Mouse (Mus musculus) intestine, embryonic 14.5 days (tissue): ENCODE data around the gene Slc35c2. TPM values are rescaled to one million over a fixed set of nuclear protein-coding genes. Genes with fewer than 3 reads are reported as not detected.

Source experiments
- ATAC-seq: fragments of 200-750 bp; cut with Nextera tagmentation; replicated peaks from 2 replicates; pipeline ENCODE4 v1.8.0; 2017; ENCODE audit warnings: low read depth, moderate number of reproducible peaks, moderate TSS enrichment, moderate library complexity; ENCODE audit not compliant: low FRiP score, low TSS enrichment
- DNase-seq: peaks from one replicate; pipeline ENCODE4 v3.0.0-alpha.2; 2018; ENCODE audit warnings: low spot score
- H3K27ac ChIP-seq: fragments of 300-500 bp; sonication (generic); 2 replicates; pipeline ENCODE4 v1.5.1; 2014; ENCODE audit warnings: low read depth, mild to moderate bottlenecking, control low read depth
- H3K27me3 ChIP-seq: fragments of 300-500 bp; sonication (generic); replicated peaks from 2 replicates; pipeline ENCODE4 v1.6.1; 2014; ENCODE audit warnings: low read length, control low read depth; ENCODE audit not compliant: control insufficient read depth, insufficient read depth
- H3K36me3 ChIP-seq: fragments of 300-500 bp; sonication (generic); 2 replicates; pipeline ENCODE4 v1.6.1; 2014; ENCODE audit warnings: low read length, control low read depth; ENCODE audit not compliant: control insufficient read depth, insufficient read depth
- H3K4me1 ChIP-seq: fragments of 300-500 bp; sonication (generic); replicated peaks from 2 replicates; pipeline ENCODE4 v1.6.1; 2014; ENCODE audit warnings: low read length, control low read depth, mixed read lengths; ENCODE audit not compliant: control insufficient read depth, insufficient read depth
- H3K4me2 ChIP-seq: fragments of 300-500 bp; sonication (generic); 2 replicates; pipeline ENCODE4 v1.6.1; 2014; ENCODE audit warnings: low read length
- H3K4me3 ChIP-seq: fragments of 300-500 bp; sonication (generic); 2 replicates; pipeline ENCODE4 v1.5.1; 2014; ENCODE audit warnings: low read depth, low read length, control low read depth, mixed read lengths
- H3K9ac ChIP-seq: fragments of 300-500 bp; sonication (generic); 2 replicates; pipeline ENCODE4 v1.6.1; 2014; ENCODE audit warnings: mild to moderate bottlenecking, low read length
- H3K9me3 ChIP-seq: fragments of 300-500 bp; sonication (generic); 2 replicates; pipeline ENCODE4 v1.6.1; 2016; ENCODE audit warnings: low read length, control low read depth; ENCODE audit not compliant: control insufficient read depth
- WGBS: fragments of 180-500 bp; shearing (Covaris S2); extraction: QIAGEN DNeasy Blood & Tissue Kit; methylation state at CpG from one replicate; pipeline ENCODE4 v1.1.7; 2014; 5-methylcytosine and 5-hydroxymethylcytosine counted together
- polyA plus RNA-seq: library from polyadenylated mRNA; unstranded; fragments of >200 nt; fragmentation: Nextera tagmentation; extraction: Ambion mirVana; gene quantifications from 2 replicates; pipeline ENCODE4 v1.2.1, GENCODE M21; 2014

Gene Slc35c2
- polyA plus RNA-seq, 1 experiment from 2014 or later = 52.4 TPM

DNA sequence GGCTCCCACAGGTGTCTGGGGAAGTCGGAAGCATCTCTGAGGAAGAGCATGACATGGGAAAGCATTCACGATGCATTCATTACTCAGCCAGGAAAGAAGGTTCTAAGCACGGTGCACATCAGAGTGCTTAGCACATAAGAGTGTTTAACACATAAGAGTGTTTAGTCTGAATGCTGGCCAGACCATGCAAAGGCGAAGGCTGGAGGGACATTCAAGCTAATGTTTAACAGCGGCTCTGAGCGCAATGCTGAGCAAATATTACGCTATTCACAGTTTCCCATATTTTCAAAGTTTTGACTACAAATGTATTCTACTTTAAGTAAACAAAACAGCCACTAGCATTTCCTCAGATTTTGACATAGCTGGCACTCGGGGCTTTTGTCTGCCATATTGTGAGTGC is 17.8 kb upstream of the Slc35c2 start:
- Histone ChIP-seq H3K9me3 (no peaks in the 10 kb centered on the region), H3K4me3 (no peak overlapping the region), H3K27ac (no peak overlapping the region), H3K27me3 (no peaks in the 10 kb centered on the region), H3K9ac (no peak overlapping the region), H3K36me3 (peaks cover 84% of the 10 kb centered on the region), H3K4me1 (no peaks in the 10 kb centered on the region), H3K4me2 (no peak overlapping the region)
- ATAC-seq (no peak), DNase-seq (no peak)
- WGBS = 79% methylated on average over 8 of the region's 8 CpGs

DNA sequence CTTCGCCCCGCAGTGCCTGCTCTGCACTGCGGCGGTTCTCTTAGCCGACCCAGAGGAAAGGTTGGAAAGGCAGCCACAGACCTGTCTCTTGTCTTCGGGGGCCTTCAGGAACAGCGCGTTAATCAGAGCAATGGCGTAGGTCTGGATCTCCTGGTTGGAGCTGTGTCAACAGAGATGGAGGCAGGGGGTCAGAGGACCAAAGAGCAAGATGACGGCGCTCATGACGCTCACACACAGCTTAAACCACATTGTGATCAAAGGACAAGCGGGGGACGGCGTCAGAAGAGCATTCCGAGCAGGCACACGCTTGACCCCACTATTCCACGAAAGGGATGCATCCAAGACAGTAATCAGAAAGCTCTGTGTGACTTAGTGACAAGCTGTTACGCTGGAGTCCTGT is 17.1 kb upstream of the Slc35c2 start:
- no peak overlapping the region for H3K9ac ChIP-seq
- no peak overlapping the region for H3K27ac ChIP-seq
- H3K4me2 ChIP-seq = no peak overlapping the region
- no peak overlapping the region for H3K4me3 ChIP-seq
- no peak for ATAC-seq
- H3K36me3 ChIP-seq = peaks cover 80% of the 10 kb centered on the region
- no peaks in the 10 kb centered on the region for H3K27me3 ChIP-seq
- DNase-seq = no peak
- 89% methylated on average over 19 of the region's 19 CpGs for WGBS
- H3K9me3 ChIP-seq = no peaks in the 10 kb centered on the region
- no peaks in the 10 kb centered on the region for H3K4me1 ChIP-seq

DNA sequence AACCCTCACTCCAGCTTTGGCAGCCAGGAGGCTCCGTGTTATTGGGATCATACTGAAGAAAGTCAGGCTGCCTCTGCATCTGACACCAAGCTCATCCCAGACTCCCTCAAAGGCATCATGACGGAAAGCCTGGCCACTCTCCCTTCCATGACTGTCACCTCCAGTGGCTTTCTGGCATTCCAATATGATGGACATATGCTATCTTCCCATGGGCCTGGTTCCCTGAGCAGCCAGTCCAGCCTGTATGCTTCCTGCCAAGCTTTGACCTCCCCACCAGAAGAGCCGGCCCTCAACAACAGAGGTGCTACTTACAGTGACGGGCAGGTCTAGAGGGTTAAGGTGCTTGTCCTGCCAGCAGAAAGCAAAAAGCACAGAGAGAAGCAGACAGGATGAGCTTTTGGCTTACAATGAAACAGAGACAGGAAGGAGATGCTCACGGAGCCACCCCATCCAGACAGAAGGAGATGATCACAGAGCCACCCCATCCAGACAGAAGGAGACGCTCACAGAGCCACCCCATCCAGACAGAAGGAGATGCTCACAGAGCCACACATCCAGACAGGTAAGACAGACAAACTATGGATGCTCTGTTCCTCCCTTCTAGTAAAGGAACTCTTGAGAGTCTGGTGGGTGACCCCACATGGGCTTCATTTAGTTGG is 15.8 kb upstream of the Slc35c2 start:
- 91% methylated on average over 6 of the region's 6 CpGs for WGBS

DNA sequence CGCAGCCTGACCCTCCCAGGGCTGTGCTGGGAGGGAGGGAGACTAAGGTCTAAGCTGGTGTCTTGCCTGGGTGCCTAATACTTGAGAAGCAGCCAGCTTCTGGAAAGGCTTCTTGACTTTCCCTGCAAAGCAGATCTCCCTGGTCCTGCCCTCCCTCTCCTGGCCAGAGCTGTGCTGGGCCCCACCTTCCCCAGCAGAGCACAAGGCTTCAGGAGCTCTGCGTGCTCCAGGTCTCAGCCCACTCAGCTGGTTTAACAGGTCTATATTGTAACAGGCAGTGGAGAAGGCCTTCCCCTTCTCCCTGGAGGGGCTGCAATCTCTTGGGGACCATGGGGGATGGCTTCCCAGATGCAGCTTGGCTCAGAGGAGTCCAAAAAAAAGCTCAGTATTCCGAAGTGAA is 13.7 kb upstream of the Slc35c2 start:
- Histone ChIP-seq H3K4me1 (no peaks in the 10 kb centered on the region), H3K9ac (no peak overlapping the region), H3K4me3 (no peak overlapping the region), H3K27ac (no peak overlapping the region), H3K27me3 (no peaks in the 10 kb centered on the region), H3K9me3 (no peaks in the 10 kb centered on the region), H3K36me3 (peaks cover 81% of the 10 kb centered on the region), H3K4me2 (no peak overlapping the region)
- 53% methylated on average over 3 of the region's 3 CpGs for WGBS
- DNase-seq = no peak
- ATAC-seq = no peak

More for the DNA sequence above, 15.8 kb upstream of the Slc35c2 start:
- H3K4me2 ChIP-seq = no peak overlapping the region
- no peak overlapping the region for H3K9ac ChIP-seq
- no peaks in the 10 kb centered on the region for H3K9me3 ChIP-seq
- no peaks in the 10 kb centered on the region for H3K4me1 ChIP-seq
- DNase-seq (no peak), ATAC-seq (no peak)
- no peak overlapping the region for H3K27ac ChIP-seq
- no peak overlapping the region for H3K4me3 ChIP-seq
- peaks cover 75% of the 10 kb centered on the region for H3K36me3 ChIP-seq
- no peaks in the 10 kb centered on the region for H3K27me3 ChIP-seq

DNA sequence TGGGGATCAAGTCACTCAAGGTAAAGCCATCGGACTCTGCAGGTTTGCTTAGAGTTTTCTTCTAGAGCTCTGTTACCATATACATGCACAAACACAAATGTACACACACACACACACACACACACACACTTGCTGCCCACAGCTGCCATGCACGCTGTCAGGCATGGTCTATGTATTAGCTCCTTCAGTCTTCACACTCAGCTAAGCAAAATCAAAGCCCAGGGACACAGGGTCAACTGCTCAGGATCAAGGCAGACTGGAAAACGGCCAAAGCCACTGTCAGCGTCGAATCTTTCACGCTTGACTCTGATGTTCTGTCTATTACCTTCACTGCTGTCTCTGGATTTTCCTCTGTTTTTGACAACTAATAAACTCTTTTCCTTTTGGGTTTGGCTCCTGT is 13.2 kb upstream of the Slc35c2 start:
- DNase-seq (no peak), ATAC-seq (no peak)
- WGBS = 90% methylated on average over 6 of the region's 6 CpGs
- Histone ChIP-seq H3K9ac (no peak overlapping the region), H3K4me1 (no peaks in the 10 kb centered on the region), H3K36me3 (peaks cover 84% of the 10 kb centered on the region), H3K9me3 (no peaks in the 10 kb centered on the region), H3K4me2 (no peak overlapping the region), H3K4me3 (no peak overlapping the region), H3K27me3 (no peaks in the 10 kb centered on the region), H3K27ac (no peak overlapping the region)

DNA sequence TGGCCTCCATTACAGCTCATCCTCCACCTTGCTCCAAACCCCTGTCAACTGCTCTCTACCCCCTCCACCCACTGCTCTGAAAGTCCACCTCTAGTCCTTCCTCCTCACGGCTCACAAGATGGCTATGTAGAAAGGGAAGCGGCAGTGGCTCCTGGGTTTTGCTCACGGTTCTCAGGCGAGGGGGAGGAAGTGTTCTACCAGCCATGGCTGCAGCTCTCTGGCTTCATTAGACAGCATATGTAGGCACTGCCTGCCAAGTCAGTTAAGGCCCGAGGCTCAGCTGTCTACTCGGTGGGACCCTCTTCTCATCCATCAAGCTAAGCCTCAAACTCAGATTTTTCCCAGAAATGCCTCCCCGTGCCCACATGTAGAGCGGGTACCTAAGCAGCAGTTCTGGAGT is 12.8 kb upstream of the Slc35c2 start:
- H3K4me1 ChIP-seq = no peaks in the 10 kb centered on the region
- H3K27ac ChIP-seq = no peak overlapping the region
- H3K36me3 ChIP-seq = peaks cover 84% of the 10 kb centered on the region
- no peak overlapping the region for H3K9ac ChIP-seq
- no peak for ATAC-seq
- no peak overlapping the region for H3K4me3 ChIP-seq
- 81% methylated on average over 8 of the region's 8 CpGs for WGBS
- no peaks in the 10 kb centered on the region for H3K27me3 ChIP-seq
- DNase-seq = no peak
- no peaks in the 10 kb centered on the region for H3K9me3 ChIP-seq
- H3K4me2 ChIP-seq = no peak overlapping the region

DNA sequence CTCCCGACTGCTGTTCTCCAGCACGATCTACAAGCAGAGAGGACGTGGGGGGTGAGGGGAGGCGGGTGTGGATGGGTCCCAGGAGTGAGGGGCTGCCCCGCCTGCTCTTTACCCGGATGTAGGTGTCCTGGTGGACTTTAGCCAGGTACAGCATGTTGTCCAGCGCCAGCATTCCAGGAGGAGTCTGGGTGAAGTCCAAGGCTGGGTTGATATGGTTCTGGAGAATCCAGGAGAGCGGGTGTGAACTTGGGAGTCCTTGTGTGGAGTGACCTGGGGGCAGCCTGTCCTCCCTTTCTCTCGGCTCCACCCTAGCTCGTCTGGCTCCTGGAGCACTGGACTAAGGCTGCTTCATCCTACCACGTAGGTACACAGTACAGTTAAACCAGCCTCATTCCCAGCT is 9.8 kb upstream of the Slc35c2 start:
- peaks cover 82% of the 10 kb centered on the region for H3K36me3 ChIP-seq
- no peak for ATAC-seq
- 88% methylated on average over 11 of the region's 11 CpGs for WGBS

DNA sequence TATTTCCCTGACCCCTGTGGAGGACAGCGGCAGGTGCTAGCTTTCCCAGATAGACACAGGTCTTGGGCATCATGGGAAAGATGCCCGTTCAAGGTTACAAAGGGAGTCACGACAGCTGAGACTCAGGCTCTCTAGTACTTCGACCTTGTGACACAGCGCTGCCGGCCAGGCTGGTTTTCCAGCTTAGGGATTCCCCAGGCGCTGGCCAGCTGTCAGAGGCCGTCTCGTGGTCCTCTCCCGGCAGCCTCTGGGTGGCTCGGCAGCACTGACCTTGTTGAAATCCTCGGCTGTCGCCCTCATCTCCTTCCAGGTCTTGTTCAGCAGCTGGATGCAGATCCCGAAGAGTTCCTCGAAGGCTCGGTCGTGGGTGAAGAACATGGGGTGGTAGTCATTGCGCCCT is 8.9 kb upstream of the Slc35c2 start:
- ATAC-seq (no peak), DNase-seq (no peak)
- Histone ChIP-seq H3K9me3 (no peaks in the 10 kb centered on the region), H3K27ac (no peak overlapping the region), H3K4me1 (no peaks in the 10 kb centered on the region), H3K9ac (no peak overlapping the region), H3K36me3 (peaks cover 82% of the 10 kb centered on the region), H3K4me3 (no peak overlapping the region), H3K27me3 (no peaks in the 10 kb centered on the region), H3K4me2 (no peak overlapping the region)
- WGBS = 90% methylated on average over 18 of the region's 18 CpGs

More for the DNA sequence above, 9.8 kb upstream of the Slc35c2 start:
- no peak overlapping the region for H3K9ac ChIP-seq
- H3K4me1 ChIP-seq = no peaks in the 10 kb centered on the region
- H3K4me2 ChIP-seq = no peak overlapping the region
- no peaks in the 10 kb centered on the region for H3K9me3 ChIP-seq
- no peak overlapping the region for H3K4me3 ChIP-seq
- H3K27ac ChIP-seq = no peak overlapping the region
- H3K27me3 ChIP-seq = no peaks in the 10 kb centered on the region
- no peak for DNase-seq

DNA sequence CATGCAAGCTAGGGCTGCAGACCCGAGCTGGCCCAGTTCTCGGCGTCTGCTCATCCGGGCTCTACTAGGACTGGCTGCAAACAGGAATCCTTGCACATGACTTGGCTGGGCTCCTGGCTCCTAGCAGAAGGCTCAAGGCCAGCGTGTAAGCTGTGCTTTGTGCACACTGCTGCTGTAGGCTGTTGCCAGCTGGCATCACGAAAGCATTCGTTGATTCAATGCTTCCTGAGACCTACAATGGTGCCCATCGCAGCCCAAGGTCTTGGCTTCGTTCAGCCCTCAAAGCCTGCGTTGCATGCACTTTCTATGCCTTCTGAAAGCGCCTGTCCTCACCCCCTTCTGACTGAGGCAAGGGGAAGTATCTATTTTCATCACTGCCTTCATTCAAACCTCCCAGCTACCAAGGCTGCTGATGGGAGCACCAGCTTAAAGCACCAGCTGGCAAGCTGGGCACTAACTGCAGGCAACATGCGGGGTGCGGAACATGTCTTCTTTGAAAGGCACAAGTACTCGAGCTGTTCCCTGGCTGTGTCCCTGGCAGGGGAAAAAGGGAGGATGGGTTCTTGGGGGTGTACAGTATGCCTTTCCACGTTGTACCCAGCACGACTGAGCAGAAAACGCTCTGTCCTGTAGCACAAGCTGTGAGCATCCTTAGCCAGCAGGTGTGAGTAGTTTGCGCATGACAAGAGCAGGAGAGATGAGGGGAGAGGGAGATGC is 804 bp upstream of the Slc35c2 start:
- Histone ChIP-seq H3K4me2 (peak overlapping the region; percentile 81), H3K9me3 (no peaks in the 10 kb centered on the region), H3K36me3 (peaks cover 37% of the 10 kb centered on the region), H3K4me3 (peak overlapping the region; percentile 83), H3K4me1 (peaks cover 15% of the 10 kb centered on the region), H3K27ac (peak overlapping the region; percentile 59; the same call in 1 of the 2 replicates), H3K9ac (peak overlapping the region; percentile 67; the same call in 1 of the 2 replicates), H3K27me3 (no peaks in the 10 kb centered on the region)
- DNase-seq = no peak
- 63% methylated on average over 18 of the region's 18 CpGs for WGBS
- ATAC-seq = 0 out of 2 replicates have a peak, but pooled peaks have one; percentile 11
